Mouse (Mus musculus) spleen, embryonic (tissue): ENCODE results near the gene Gja8.

Experiments used
- CTCF ChIA-PET: fragments of 350-600 bp; sonication (Branson Sonifier 250); formaldehyde crosslinking; loops from one replicate; lab custom pipeline; 2022; lab: Charles Lee

The Gja8 gene

DNA sequence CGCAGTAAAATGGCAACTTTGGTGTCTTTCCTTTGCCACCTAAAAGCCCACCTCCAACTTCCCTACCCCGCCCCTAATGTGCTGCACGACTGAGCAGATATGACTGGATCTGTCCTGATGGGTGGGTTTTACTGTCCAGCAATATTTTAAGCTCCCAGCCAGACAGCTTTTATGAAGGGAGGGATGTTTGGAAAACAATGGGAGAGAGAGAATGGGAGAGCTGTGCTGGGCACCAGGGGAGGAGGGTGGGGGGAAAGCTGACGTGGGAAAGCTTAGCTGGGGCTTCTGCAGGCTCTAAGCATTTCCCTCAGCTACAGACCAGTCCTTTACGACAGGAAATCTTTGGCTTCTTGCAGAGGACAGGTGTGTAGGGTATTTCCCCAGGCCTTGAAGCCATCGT, at the start of gene Gja8:
TSS of gene Gja8 (minus strand) at position 101 of the 400 bp plus-strand sequence.
- CTCF ChIA-PET: no interaction called here

DNA sequence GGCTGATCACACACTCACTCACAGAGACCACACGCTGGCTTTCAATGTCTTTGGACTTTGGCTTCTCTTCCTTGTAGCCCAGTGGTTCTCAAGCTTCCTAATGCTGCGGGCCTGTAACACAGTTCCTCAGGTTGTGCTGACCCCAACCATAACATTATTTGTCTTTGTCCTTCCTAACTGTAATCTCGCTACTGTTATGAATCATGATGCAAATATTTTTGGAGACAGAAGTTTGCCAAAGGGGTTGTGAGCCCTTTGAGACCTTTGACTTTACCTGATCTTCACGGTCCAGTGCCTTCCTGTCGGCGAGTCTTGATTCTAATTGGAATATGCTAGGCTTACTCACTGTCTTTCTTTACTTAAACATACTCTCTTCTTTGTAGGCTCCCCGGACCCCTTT, 48.6 kb upstream of the Gja8 start:
- CTCF ChIA-PET: no interaction called here

DNA sequence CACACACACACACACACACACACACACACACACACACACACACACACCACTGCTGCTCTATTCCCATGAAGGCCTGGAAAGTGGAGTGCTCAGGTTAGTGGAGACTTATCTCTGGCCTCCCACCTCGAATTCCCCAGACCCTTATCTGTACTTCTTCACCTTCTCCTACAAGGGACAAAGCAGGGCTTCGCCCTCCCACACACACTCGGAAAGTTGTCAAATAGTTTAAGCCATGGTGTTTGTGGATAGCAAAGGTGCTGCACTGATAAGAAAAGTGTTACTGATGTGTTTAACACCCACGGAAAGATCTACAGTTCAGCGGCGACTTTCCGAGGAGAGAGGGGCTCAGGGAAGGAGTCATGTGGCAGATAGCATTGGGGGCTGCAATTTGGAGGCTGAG, 45.2 kb upstream of the Gja8 start:
- CTCF ChIA-PET: no interaction called here

DNA sequence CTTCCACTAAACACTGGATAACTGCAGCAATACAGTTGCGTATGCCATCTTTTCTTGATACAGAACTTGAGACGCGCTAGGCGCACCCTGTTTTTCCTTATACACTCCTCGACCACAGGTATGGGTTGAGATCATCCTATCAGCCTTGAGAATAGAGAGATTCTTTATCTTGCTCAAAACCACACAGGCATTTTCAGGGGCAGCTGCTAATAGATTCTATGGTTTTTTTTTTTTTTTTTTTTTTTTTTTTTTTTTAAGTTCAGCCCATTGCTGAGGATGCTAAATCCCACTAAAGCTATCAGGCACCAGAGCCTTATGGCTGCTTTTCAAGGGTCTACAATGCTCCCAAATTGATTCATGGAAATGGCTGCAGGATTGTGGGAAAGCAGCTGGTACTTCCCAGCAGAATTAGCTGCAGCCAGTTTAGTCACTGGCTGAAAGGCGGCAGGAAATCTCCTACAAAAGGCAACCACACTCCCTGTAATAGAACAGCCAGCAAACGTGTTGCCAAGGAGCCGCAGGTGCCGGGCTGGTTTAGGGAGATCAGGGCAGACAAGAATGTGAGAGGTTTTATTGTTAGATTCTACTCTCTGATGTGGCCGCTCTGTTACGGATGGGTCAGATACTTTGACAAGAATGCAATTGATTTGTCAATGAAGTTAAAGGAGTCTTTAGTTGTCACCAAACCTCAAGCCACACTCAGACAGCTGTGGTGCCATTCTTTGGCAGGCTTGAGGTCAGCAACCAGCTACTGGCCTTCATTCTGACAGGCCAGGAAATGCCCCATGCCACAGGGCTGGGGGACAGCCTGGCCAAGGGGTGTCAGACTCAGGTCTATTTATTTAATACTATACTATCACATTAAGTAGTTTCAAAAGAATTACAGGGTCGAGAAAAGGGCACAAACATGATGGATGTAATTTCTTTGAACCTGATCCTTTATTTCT, 37.5 kb upstream of the Gja8 start:
- CTCF ChIA-PET: no interaction called here

DNA sequence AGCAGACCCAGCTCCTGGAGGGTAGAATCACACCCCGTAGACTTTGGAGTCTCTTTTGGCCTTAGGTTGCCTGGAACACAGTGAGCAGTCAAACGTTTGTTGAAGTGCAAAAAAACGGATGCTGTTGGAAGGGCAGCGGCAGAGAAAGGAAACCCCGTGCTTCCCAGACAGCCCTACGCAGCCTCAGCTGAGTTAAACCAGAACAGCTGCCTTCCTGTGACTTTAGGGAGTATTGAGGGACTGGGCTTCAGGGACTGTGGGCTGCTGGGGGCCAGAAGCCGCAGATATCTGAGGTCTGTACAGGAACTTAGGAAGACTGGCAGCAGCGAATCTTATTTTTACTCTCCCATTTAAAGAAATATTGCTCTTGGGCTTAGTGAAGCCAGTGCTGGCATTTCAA, 34.8 kb upstream of the Gja8 start:
- CTCF ChIA-PET: no interaction called here

DNA sequence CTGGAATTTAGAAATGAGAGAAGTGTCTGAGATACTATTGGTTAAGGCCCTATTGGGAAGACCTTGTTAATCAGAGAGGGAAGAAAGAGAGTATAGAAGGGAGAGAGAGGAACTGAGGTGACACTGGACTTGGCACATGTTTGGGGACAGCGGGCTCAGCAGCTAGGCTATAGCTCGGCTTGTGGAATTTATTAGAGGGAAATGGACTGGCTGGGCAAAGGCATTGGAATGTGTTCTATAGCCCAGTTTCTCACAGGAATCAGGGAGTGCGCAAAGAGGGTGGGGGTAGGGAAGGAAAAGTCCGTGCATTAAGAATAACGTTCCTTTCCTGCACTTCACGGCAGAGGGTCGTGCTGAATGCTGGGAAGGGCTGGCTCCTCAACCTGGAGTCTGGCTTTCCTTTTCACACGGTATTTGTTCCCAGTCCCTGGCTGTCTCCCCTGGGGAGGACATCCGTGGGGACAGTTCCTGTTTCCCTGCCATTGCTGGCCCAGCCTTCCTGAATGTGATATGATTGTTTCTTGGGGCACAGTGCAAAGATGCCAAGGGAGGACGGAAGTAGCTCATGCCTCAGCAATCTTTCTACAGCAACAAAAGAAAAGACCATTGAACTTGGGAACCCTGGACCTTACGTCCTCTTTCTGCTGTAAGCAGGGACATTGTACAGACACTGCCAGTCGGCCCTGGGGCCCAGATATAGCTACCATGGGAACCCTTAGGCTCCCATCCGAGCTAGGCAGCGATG, 27.8 kb upstream of the Gja8 start:
- CTCF ChIA-PET: no interaction called here

DNA sequence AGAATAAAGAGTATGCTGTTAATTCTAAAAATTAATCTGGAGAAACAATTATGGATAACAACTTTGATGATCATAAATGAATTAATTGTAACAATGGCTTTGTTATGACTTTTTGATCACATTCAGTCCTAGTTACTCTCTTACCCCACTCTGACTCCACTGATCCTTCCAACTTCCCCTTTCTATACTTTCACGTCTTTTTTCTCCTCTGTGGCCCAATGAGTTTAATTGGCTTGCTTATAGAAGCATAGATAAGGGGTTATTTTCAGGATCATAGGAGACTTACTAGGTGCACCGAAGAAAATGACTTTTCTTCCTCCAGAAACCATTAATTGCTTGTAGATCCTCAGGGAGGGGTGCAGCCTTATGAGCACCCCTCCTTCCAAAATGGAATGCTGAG, 16.9 kb upstream of the Gja8 start:
- CTCF ChIA-PET: no interaction called here

DNA sequence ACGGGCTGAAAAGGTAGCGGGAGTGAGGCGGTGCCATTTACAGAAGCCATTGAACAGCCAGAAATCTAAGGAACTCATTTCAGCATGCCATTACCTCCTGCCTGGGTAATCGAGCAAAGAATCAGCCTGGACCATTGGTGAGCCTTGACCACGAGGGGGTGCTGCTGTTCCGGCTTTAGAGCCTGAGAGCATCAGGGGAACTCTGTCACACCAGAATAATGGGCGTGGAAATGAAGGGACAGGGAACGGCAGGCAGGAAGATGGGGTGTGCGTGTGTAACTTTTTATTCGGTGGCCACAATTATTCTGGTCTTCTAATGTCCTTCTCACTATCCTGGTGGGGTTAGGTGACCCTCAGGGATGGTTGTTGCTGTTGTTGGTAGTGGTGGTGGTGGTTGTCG, 12.9 kb upstream of the Gja8 start:
- CTCF ChIA-PET: no interaction called here

DNA sequence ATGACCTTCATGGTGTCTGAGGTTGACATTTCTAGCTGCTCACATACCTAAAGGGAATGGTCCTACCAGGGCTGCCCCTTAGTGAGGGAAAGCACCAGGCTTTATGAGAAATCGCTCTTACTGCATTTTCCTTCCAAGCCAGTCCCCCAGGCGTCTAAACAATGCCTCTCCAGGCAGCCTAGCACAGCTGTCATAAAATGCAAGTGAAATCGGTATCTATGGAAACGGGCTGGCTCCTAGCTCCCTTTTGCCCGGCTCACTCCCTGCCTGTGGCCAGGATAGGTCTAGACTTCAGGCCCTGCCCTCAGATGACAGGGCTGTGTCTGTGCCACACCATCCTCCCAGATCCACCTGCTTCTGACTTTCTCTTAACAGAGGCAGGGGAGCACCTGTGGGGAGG, 11.8 kb upstream of the Gja8 start:
- CTCF ChIA-PET: interaction anchor here (0.6 kb wide), 2 partner anchors 68 to 886 kb away, joined by 3 to 4 read pairs; no protein-coding TSS in a partner anchor

DNA sequence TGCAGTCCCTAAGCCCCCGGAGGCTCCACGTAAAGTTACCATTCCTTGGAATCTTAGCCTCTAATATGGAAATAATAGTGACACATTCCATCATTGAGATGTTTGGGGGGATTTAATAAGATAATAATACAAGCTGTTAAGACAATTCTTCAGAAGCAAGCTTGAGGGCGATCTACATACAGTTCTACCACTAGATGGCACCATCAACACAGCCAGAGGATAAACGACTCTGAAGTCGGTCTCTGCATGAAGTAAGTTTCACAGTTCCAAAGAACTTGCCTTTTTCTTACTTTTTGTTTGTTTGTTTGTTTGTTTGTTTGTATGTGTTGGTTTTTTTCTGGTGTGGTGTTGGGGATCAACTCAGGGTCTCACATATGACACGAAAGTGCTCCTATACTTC, 10.4 kb upstream of the Gja8 start:
- CTCF ChIA-PET: interaction anchor here (0.6 to 0.7 kb wide), 3 partner anchors 9 to 1109 kb away, joined by 3 to 9 read pairs (median 6); no protein-coding TSS in a partner anchor

DNA sequence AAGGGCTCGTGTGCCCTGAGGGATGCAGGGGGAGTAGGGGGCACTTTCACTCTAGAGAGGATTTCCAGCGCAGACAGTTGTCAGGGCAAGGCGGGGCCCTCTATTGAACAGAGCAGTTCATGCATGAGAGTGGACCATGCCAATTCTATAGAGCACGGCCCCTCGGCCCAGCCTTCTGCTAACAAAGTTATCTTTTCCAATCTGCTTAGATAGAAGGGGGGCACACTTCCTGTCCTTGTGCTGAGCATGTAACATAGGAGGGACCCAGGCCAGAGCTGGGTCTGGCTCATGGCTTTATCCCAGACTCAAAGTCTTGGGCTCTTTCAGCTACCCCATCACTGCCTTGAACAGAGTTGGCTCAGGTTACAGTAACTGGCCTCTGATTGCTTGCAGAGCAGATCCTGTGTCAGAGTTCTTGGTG, 5.5 kb upstream of the Gja8 start:
- CTCF ChIA-PET: no interaction called here

DNA sequence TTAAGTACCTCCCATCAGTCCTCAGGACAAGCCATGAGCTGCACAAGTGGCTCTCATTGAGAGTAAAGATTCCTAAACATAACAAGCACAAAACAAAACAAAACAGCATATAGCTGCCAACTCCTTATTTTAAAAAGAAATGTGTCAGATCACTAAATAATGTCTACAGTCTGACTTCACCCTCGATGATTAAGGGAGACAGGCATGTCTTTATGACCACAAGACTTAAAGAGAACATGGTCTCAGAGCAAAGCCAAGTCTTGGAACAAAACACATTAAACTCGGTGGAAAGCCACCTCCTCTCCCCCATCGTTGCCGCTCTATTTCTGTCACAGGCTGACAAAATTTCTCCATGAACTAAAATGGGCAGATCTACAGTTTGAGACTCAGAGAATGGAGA, 1.2 kb downstream of the Gja8 start:
- CTCF ChIA-PET: no interaction called here

DNA sequence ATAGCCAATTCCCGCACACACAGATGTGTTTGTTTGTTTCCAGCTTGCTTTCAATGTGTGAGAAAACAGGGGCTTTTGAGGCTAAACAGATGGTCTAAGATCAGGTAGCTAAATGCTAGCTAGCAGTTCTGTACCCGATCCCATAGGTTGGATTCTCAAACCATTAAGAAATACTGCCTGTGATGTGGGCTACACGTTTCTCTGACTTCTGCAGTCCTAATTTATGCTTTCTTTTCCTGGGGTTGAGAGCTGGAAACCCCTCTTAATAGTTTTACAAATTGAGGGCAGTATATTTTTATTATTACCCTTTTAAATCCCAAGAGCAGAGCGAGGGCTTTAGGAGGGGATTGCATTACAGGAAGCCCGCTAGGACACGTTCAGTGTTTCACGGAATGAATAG, 4.8 kb downstream of the Gja8 start:
- CTCF ChIA-PET: no interaction called here

DNA sequence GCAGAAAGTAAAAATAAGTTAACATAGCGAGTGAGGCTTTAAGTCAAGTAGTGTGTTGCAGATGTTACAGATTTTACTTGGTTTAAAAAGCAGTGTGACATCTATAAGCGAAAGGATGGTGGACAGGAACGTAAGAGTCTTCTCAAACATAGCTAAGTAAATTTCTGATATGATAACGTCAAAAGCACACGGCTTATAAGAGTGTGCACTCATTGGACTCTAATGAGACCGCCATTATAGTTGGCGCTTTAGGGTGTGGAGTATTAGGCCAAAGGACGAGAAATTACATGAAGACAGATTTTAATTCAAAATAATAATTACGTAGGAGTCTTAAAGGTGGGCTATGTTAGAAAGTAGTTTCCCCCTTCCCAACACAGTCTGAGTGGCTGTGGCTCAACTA, 20.2 kb downstream of the Gja8 start:
- CTCF ChIA-PET: interaction anchor here (0.6 kb wide), 1 partner anchor 106 kb away, joined by 3 read pairs; no protein-coding TSS in a partner anchor

DNA sequence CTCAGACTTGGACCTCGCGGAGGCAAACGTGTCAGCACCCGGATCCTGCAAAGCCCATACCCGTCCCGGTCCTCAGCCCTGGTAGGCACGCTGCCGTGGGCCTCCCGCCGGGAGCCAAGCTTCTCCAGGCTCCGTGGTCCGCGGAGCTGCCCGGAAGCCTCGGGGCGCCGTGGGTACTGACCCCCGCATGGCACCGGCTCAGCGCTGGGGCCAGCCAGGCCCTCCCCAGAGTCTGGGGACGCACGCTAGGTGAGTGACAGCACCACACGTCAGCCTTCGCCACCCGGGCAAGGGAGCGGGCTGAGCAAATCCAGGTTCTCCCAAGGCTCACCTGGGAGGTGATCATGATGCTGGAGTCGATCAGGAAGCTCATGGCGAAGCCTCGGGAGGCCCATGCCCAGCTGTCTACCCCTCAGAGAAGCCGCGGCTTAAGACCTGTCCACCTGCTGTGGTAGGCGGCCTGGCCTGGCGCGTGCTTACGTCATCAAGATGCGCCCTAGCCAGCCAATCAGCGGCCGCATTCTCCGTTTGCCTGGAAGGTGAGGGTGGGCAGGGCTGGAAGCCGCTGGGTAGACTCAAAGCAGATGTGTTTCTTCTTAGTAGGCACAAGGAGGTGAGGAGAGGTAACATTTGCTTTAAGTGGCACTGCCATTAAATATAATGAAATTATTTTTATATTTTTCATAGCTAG, 20.8 kb downstream of the Gja8 start, which contains the start of gene Gpr89:
TSS of gene Gpr89 (minus strand) at position 496 of the 691 bp plus-strand sequence.
- CTCF ChIA-PET: interaction anchor here (0.6 kb wide), 1 partner anchor 105 kb away, joined by 3 read pairs; no protein-coding TSS in a partner anchor

DNA sequence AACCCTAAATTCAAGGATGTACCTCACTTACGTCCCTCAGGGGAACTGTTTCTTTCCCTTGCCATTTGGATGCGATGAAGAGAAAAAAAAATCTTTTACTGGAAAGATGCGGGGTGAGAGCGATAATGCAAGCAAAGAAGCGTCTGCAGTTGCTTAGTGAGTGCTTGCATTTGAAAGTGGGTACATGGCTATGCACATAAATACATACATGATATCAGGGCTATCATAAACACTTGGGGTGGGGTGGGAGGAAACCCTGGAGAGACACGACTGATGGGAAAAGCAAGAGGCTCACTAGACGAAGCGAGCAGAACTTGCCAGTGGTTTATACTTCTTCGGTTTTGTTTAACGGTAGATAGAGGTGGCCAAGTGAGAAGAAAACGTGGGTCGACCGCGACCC, 21.4 kb downstream of the Gja8 start, which contains the start of gene Gja5:
TSS of gene Gja5 (plus strand) at position 301 of the 400 bp plus-strand sequence.
- CTCF ChIA-PET: no interaction called here

DNA sequence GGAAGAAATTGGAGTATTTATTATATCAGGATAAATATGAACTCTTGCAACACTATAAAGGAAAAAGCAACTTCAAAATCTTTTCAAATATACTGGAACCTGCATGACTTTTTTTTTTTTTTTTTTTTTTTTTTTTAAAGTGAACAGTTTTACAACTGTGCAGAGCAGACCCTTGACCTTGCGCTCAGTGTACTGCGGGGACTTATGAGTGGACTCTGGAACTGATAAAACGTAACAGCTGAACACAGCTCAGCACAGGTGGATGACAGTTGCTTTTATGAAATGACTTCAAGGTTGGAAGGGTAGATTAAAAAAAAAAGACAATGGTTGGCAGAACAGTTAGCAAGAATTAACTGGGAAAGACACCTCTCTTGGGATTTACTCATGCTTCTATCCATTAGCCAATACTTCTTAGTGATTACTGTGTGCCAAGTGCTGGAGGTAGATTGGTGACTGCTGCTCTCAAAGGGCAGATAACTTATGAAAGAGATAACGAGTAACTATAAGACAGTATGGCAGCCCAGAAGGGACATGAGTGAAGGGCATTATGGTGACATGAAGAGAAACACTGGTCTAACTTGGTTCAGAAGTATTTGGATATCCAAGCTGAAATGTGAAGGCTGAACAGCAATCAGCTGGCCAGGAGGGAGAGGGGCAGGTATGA, 23.4 kb downstream of the Gja8 start:
- CTCF ChIA-PET: interaction anchor here (0.6 to 0.7 kb wide), 2 partner anchors 8 to 11 kb away, joined by 6 to 13 read pairs; no protein-coding TSS in a partner anchor

DNA sequence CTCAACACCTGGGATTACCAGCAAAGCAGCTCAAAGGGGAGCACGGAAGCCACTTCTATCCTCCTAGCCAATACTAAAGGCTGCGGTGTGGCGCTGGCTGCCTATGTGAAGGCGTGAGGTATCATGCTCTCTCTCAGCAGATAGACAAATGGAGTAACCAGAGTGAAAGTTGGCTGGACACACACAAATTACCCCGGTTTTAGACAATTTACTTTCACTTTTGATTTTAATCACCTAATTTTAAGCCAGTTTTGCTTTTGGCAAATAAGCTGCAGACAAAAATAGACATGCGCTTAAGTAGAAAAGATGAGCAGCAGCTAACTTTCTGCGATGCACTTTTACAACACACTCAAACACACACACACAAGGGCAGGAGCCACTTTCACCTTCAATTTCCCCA, 42.1 kb downstream of the Gja8 start:
- CTCF ChIA-PET: no interaction called here

DNA sequence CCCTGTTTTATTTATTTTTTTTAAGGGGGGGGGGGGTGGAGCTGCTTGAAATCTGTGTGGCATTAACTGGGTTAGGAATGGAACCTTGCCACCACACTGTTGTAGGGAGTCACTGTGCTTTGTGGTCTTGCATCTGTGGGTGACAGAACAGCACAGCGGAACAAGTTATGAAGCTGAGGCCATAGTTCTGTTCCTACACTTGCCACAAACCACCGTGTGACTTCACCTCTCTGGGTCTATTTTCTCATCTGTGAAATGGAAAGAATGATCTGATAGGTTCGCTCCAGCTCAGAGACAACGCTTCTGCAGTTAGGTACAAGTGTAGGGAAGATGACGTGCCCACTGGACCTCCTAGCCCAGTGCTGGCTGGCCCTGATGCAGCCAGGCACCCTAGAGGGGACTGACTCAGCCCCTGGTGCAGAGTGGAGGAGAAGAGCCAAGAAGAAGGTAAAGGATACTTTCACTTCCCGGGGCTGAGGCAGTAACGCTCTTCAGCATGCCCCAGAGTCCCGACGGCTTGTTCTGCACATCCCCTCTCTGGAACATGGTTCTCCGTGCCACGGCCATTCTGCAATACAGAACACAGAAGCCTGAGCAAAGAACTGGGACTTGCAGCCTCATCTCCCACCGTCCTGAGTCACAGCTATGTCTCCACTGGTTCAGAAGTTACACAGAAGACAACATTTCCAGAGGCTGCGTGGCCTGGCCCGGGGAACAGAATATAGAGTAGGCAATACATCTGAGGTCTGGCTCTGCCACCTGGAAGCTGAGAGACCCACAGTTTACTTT, 43.6 kb downstream of the Gja8 start:
- CTCF ChIA-PET: no interaction called here

DNA sequence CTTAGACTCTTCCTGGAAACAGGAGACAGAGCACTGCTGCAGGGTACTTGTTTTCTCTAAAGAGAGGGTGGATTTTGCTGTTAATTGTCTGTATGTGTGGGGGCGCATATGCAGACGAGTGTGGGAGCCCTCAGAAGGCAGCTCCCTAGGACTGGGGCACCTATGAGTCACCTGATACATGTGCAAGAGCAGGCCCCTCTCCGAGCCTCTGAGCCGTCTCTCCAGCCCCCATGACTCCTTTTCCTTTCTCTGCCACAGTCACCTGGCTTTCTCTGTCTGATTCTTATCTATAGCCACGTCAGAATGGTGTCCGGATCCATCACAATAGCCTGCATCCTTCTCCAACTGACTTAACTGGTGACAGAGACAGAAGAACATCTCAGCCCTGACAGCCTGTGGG, 44.3 kb downstream of the Gja8 start:
- CTCF ChIA-PET: no interaction called here
